Mouse (Mus musculus): ENCODE data around the gene Cadm3. TPM values are rescaled to one million over a fixed set of nuclear protein-coding genes. Genes with fewer than 3 reads are reported as not detected.
"Not testable (repeated sequence)": the region's sequence is repeated elsewhere in the genome, so short reads cannot be mapped to it uniquely, and the experiment has no call there.

The Cadm3 gene
- total RNA-seq, 1 experiment from 2014 or later = 0.05 TPM

DNA sequence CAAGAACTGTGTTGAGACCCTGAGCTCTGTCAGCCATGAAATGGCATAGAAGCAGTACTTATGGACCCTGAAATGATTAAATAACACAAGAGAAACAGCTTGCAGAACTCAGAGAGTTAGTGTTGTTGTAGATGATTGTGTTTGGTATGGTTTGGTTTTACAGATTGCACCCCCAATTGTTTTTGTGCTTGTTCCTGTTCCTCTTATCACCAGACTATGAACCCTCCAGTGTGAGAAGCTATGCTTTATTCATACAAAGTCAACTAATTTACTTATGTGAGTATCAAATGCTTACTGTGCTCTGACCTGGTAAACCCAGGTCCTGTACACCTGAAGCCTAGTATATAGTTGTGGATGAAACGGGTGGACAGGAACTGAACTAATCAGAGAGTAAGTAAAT lies 40.9 kb downstream of the Cadm3 start:
- no peak for ATAC-seq (replicated peaks; ENCODE audit: low read depth, poor library complexity, severe bottlenecking)

GRCm38 (mm10) chr1:173325395-173325794 lies 42.1 kb downstream of the Cadm3 start:
- ATAC-seq (replicated peaks; ENCODE audit: low read depth, poor library complexity, severe bottlenecking) = no peak

GRCm38 (mm10) chr1:173324961-173325360 lies 42.5 kb downstream of the Cadm3 start:
- no peak for ATAC-seq (replicated peaks; ENCODE audit: low read depth, poor library complexity, severe bottlenecking)

DNA sequence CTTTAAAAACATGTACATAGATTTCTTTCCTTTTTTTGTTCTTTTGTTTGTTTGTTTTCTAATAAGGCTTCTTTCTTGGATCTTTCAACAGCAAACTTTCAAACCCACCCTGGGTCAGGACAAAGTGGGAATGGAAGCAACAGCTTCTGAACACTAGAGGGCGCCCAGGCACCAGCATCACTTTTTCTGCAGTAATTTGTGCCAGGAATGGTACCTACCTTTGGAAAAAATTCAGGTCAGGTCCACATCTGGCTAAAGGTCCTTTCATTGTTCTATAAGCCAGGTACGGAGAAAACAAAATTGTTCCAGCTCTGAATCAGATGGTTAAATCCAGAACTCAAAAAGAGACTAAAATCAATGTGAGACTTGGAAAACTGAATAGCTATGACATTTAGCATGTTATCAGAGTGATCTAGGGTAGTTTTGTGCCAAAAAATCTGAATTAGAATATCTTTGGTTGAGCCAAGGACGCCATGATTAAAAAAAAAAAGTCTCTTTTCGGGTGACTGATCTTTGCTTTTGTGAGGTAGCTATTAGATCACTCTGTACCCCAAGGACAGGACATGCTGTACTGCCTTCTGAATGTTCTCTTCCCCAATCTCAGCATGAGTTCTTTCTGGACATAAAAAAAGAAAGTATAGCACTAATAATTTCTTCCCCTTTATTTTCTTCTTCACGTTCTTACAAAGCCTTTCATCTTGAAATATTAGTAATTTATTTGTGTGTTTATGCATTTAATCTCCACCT lies 43.5 kb downstream of the Cadm3 start:
- peak; percentile 66 for ATAC-seq (replicated peaks; ENCODE audit: low read depth, poor library complexity, severe bottlenecking)

- no peak for ATAC-seq (replicated peaks; ENCODE audit: low read depth, poor library complexity, severe bottlenecking)
Measured at GRCm38 (mm10) chr1:173322249-173322627, 45.3 kb downstream of the Cadm3 start.

DNA sequence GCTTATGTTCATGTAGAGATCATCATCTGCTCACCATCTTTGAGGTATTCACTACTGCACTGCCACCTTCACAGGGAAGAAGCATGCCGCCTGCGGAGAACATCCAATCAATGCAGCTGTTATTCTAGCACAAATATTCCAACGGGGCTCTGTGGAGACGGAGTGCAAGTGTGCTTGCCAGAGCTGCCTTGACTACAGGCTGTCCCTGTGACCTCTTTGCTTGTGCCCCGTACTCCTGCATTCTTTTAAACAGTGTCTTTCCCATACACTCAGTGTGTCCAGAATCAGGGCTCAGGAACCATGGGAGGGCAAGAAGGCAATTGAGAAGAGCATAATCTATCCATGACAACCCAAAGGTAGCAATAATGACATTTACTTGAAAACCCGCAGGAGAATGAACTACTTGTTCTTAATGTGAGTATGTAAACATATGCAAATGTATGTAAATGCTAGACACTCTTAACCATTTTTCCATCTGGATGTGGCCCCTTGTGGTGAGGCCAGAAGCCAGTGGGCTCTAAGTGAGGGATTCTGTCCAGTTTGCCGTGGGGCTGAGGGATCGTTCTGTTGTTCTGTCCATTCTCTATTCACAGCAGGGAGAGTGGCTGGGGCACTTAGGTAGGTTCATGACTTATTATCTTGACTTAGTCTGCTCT lies 45.8 kb downstream of the Cadm3 start:
- no peak for ATAC-seq (replicated peaks; ENCODE audit: low read depth, poor library complexity, severe bottlenecking)

DNA sequence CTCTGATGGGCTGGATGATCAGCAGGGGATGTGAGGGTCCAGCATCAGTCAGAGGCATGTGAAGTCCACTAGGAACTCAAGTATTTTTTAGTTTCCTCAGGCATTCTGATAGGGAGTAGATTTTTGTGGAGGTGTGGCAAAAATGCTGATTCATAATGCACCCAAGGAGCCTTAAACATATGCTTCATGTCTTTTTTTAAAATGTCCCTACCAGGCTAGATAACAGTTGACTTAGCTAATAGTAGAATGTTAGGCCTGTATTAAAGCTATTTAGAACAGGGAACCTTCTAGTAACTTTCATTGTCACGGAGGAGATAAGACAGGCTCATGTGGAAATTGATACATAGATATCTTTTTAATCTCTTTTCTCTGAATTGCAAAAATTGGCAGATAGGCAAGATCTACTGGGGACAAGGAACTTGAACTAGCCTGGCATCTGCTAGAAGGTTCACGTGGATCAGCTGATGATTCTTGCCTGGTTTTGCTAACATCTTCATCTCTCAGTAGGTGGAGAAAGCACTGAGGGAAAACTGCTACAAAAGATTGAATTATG lies 49.5 kb downstream of the Cadm3 start:
- ATAC-seq (replicated peaks; ENCODE audit: low read depth, poor library complexity, severe bottlenecking) = no peak

- no peak for ATAC-seq (replicated peaks; ENCODE audit: low read depth, poor library complexity, severe bottlenecking)
Measured at GRCm38 (mm10) chr1:173315725-173316124, 51.8 kb downstream of the Cadm3 start.

DNA sequence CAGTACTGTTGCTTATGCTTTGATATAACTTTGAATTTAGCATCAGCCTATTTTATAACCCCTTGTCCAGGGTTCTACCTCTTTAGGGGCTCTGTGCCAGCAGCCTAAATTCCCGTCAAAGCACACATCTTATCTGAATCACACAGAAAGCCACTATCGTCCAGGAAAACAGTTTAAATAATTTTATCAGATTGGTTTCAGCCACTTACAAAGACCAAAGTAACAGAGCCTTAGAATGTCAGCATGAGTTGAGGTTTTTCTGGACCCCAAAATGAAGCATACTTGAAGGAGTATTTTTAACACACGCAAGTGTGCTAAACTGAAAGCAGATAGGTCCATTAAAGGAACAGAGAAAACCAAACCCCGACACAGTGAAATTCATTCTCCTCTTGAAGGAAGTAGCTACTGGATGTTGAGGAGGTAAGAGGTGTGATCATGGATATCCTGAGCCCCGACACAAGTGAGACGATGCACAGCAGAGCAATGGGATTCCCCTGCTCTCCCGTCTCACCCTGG lies 53.9 kb downstream of the Cadm3 start:
- peak; percentile 36 for ATAC-seq (replicated peaks; ENCODE audit: low read depth, poor library complexity, severe bottlenecking)

GRCm38 (mm10) chr1:173302795-173303194 lies 64.7 kb downstream of the Cadm3 start:
- not testable (repeated sequence) for ATAC-seq (replicated peaks; ENCODE audit: low read depth, poor library complexity, severe bottlenecking)

Other genes starting within 250 kb of the Cadm3 start
- gene Olfr1408, start 230.3 kb downstream of the Cadm3 start, total RNA-seq (2017) = not detected in 2 replicates
- gene Olfr1406, start 177.1 kb downstream of the Cadm3 start, total RNA-seq (2017) = not detected in 2 replicates
- not detected in 2 replicates for gene Olfr218, start 169.9 kb downstream of the Cadm3 start, total RNA-seq (2017)
- not detected in 2 replicates for gene Olfr1404, start 155.3 kb downstream of the Cadm3 start, total RNA-seq (2017)
- gene Fcer1a, start 140.5 kb downstream of the Cadm3 start, total RNA-seq (2017) = 1.7 and 5.8 TPM in 2 replicates
- gene Olfr418, start 101.7 kb downstream of the Cadm3 start, total RNA-seq (2017) = not detected in 2 replicates
- gene Mptx2, start 89.9 kb downstream of the Cadm3 start, total RNA-seq (2017) = not detected in 2 replicates
- 0.37 TPM in 1 of 2 replicates, not detected in the other for gene Ackr1, start 33.9 kb downstream of the Cadm3 start, total RNA-seq (2017)
- 58.6 and 72.0 TPM in 2 replicates for gene Aim2, start 16.8 kb downstream of the Cadm3 start, total RNA-seq (2017)
- 0.27 and 0.92 TPM in 2 replicates for gene Ifi206, start 123.3 kb upstream of the Cadm3 start, total RNA-seq (2017)
- gene Ifi214, start 168.3 kb upstream of the Cadm3 start, total RNA-seq (2017) = not detected in 2 replicates
- gene Ifi213, start 231.6 kb upstream of the Cadm3 start, total RNA-seq (2017) = 1.1 TPM in 1 of 2 replicates, not detected in the other

Measured in common myeloid progenitor, adult 5-6 weeks (primary cell).